Mouse (Mus musculus): Measurements from ENCODE around the gene 4933402E13Rik.

The 4933402E13Rik gene

DNA sequence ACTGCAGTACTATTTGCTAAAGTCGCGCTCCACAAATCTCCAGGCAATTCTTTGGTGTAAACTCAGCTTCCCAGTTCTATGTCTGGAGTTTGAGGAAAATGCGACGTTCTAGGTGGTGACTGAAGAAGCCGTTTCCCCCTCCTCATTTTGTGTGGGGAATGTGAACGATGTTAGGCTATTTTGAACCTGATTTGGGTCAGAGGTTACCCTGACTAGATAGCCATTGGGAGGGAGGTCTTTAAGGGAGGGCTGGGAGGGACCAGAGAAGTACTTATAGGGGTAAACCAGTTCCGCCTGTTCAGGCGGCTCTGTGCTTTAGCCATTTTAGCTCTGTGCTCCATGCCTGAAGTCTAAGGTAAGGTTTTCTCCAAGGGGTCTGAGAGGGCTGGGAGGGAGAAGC is at the start of gene 4933402E13Rik:
4933402E13Rik (plus strand) TSS at position 301 of the 400 bp plus-strand sequence.
- DNase-seq (ENCODE audit: low read depth in 1 of 2, low spot score in 2 of 2), result no peak
